Mouse (Mus musculus): ENCODE measurements around the gene Ces4a.
A peak's percentile ranks its signal among the peaks of the same experiment; 100 is the strongest.
"Not testable (repeated sequence)": the region's sequence is repeated elsewhere in the genome, so short reads cannot be mapped to it uniquely, and the experiment has no call there.

The Ces4a gene

GRCm38 (mm10) chr8:105131509-105131908 is at the start of gene Ces4a:
Gene Ces4a (plus strand): TSS chr8:105131800.
- DNase-seq (ENCODE audit: low spot score) = no peak

GRCm38 (mm10) chr8:105083449-105084050 is 48.0 kb upstream of the Ces4a start, which contains the start of gene Ces3b:
Gene Ces3b (plus strand): TSS chr8:105083753.
- DNase-seq (ENCODE audit: low spot score) = no peak

- DNase-seq (ENCODE audit: low spot score) = not testable (repeated sequence)
Measured at GRCm38 (mm10) chr8:105088166-105088565, 43.4 kb upstream of the Ces4a start.

GRCm38 (mm10) chr8:105088581-105088980 is 43.0 kb upstream of the Ces4a start:
- no peak for DNase-seq (ENCODE audit: low spot score)

GRCm38 (mm10) chr8:105093992-105094391 is 37.6 kb upstream of the Ces4a start:
- DNase-seq (ENCODE audit: low spot score) = no peak

GRCm38 (mm10) chr8:105102101-105102785 is 29.4 kb upstream of the Ces4a start:
- not testable (repeated sequence) for DNase-seq (ENCODE audit: low spot score)

GRCm38 (mm10) chr8:105103701-105104100 is 27.9 kb upstream of the Ces4a start:
- not testable (repeated sequence) for DNase-seq (ENCODE audit: low spot score)

- no peak for DNase-seq (ENCODE audit: low spot score)
Measured at GRCm38 (mm10) chr8:105104220-105104619, 27.4 kb upstream of the Ces4a start.

- no peak for DNase-seq (ENCODE audit: low spot score)
Measured at GRCm38 (mm10) chr8:105129864-105130263, 1.7 kb upstream of the Ces4a start.

GRCm38 (mm10) chr8:105138423-105138822 is 6.8 kb downstream of the Ces4a start:
- peak; percentile 86 for DNase-seq (ENCODE audit: low spot score)

- DNase-seq (ENCODE audit: low spot score) = no peak
Measured at GRCm38 (mm10) chr8:105142395-105142794, 10.8 kb downstream of the Ces4a start.

- DNase-seq (ENCODE audit: low spot score) = no peak
Measured at GRCm38 (mm10) chr8:105151654-105152053, 20.1 kb downstream of the Ces4a start.

- DNase-seq (ENCODE audit: low spot score) = peak; percentile 60
Measured at GRCm38 (mm10) chr8:105152623-105153398, 21.2 kb downstream of the Ces4a start.

- no peak for DNase-seq (ENCODE audit: low spot score)
Measured at GRCm38 (mm10) chr8:105154316-105154715, 22.7 kb downstream of the Ces4a start.

GRCm38 (mm10) chr8:105155091-105155745 is 23.6 kb downstream of the Ces4a start:
- no peak for DNase-seq (ENCODE audit: low spot score)

GRCm38 (mm10) chr8:105157555-105157954 is 26.0 kb downstream of the Ces4a start:
- DNase-seq (ENCODE audit: low spot score) = peak; percentile 38

- no peak for DNase-seq (ENCODE audit: low spot score)
Measured at GRCm38 (mm10) chr8:105158084-105158483, 26.5 kb downstream of the Ces4a start.

GRCm38 (mm10) chr8:105161121-105161652 is 29.6 kb downstream of the Ces4a start:
- DNase-seq (ENCODE audit: low spot score) = no peak

- no peak for DNase-seq (ENCODE audit: low spot score)
Measured at GRCm38 (mm10) chr8:105164272-105164902, 32.8 kb downstream of the Ces4a start.

GRCm38 (mm10) chr8:105165191-105165590 is 33.6 kb downstream of the Ces4a start:
- no peak for DNase-seq (ENCODE audit: low spot score)

- no peak for DNase-seq (ENCODE audit: low spot score)
Measured at GRCm38 (mm10) chr8:105167116-105167515, 35.5 kb downstream of the Ces4a start.

- DNase-seq (ENCODE audit: low spot score) = no peak
Measured at GRCm38 (mm10) chr8:105169582-105169981, 38.0 kb downstream of the Ces4a start.

Data from lung, postnatal 25 days (tissue).